ENCODE assay signal across 20 mouse cellular contexts in genomic region chr14:61223740-61224139, GRCm38 (mm10). TPM values are rescaled to one million over a fixed set of nuclear protein-coding genes. Genes with fewer than 3 reads are reported as not detected.
DNase-seq lines count a peak whose midpoint lies in the region; ATAC-seq and TF ChIP-seq lines count a peak whose summit lies in the region.
"Had no signal": no experiment of that assay in that cellular context is flagged by ENCODE, and none has a peak within 500 bp of the region (broad histone marks: within the 10 kb centered on the region; RNA-seq: fewer than 3 reads in every experiment).

No protein-coding gene starts in this region.

- no peak overlapping the region for H3K4me3 ChIP-seq in heart, embryonic 14.5 days (ENCODE audit: control insufficient read depth in 1 of 2, insufficient read depth in 1 of 2, low read depth in 1 of 2, low read length in 2 of 2)
- H3K4me3 ChIP-seq in heart, embryonic 11.5 days (ENCODE audit: low read depth, low read length): no peak overlapping the region
- H3K4me3 ChIP-seq in stomach, embryonic 15.5 days (replicated peaks): no peak overlapping the region
- no peak overlapping the region for H3K4me3 ChIP-seq in stomach, postnatal 0 days (ENCODE audit: low read depth, low read length)
- no peak overlapping the region for H3K4me3 ChIP-seq in intestine, embryonic 16.5 days (ENCODE audit: low read length)
- H3K4me3 ChIP-seq: hindbrain, embryonic 15.5 days; liver, embryonic 12.5 days; lung, embryonic 15.5 days; neural tube, embryonic 12.5 days had no signal

- TF ChIP-seq EP300 in stomach, postnatal 0 days (optimal IDR thresholded peaks at IDR 0.05): no peak

- no peak for TF ChIP-seq CTCF in stomach, postnatal 0 days (IDR thresholded peaks at IDR 0.05; ENCODE audit: low read depth)

- no peaks in the 10 kb centered on the region for H3K36me3 ChIP-seq in heart, embryonic 14.5 days (ENCODE audit: control insufficient read depth, insufficient read depth, low read length)
- H3K36me3 ChIP-seq in heart, embryonic 11.5 days (ENCODE audit: control insufficient read depth, insufficient read depth, low read length): no peaks in the 10 kb centered on the region
- no peaks in the 10 kb centered on the region for H3K36me3 ChIP-seq in stomach, embryonic 15.5 days
- no peaks in the 10 kb centered on the region for H3K36me3 ChIP-seq in stomach, postnatal 0 days (ENCODE audit: control insufficient read depth, insufficient read depth, low read length)
- no peaks in the 10 kb centered on the region for H3K36me3 ChIP-seq in intestine, embryonic 16.5 days (ENCODE audit: control insufficient read depth, insufficient read depth, low read length)
- H3K36me3 ChIP-seq: hindbrain, embryonic 15.5 days; liver, embryonic 12.5 days; lung, embryonic 15.5 days; neural tube, embryonic 12.5 days had no signal

- peaks cover 4 to 5% of the 10 kb centered on the region in 2 experiments; a peak in 3 of 4 replicates for H3K4me1 ChIP-seq in heart, embryonic 14.5 days (ENCODE audit: control insufficient read depth in 2 of 2, insufficient read depth in 2 of 2, low read length in 2 of 2)
- H3K4me1 ChIP-seq in heart, embryonic 11.5 days (ENCODE audit: control insufficient read depth, insufficient read depth, low read length): no peaks in the 10 kb centered on the region
- H3K4me1 ChIP-seq in stomach, embryonic 15.5 days: no peaks in the 10 kb centered on the region
- H3K4me1 ChIP-seq in stomach, postnatal 0 days (replicated peaks; ENCODE audit: control insufficient read depth, insufficient read depth): no peaks in the 10 kb centered on the region
- no peaks in the 10 kb centered on the region for H3K4me1 ChIP-seq in intestine, embryonic 16.5 days (ENCODE audit: control insufficient read depth, insufficient read depth, low read length)
- H3K4me1 ChIP-seq: hindbrain, embryonic 15.5 days; liver, embryonic 12.5 days; lung, embryonic 15.5 days; neural tube, embryonic 12.5 days had no signal

- ATAC-seq in heart, embryonic 14.5 days (ENCODE audit: insufficient number of reproducible peaks, insufficient read depth, low FRiP score, low read depth): no peak
- no peak for ATAC-seq in heart, embryonic 11.5 days (replicated peaks; ENCODE audit: insufficient number of reproducible peaks, low FRiP score, low TSS enrichment)
- no peak for ATAC-seq in stomach, embryonic 15.5 days (ENCODE audit: insufficient read depth, low FRiP score, low read depth)
- no peak for ATAC-seq in stomach, postnatal 0 days (ENCODE audit: low FRiP score, low TSS enrichment)
- ATAC-seq in granulocyte monocyte progenitor cell, adult 5-6 weeks (replicated peaks; ENCODE audit: poor library complexity, severe bottlenecking): no peak
- no peak for ATAC-seq in intestine, embryonic 16.5 days
- ATAC-seq: liver, embryonic 12.5 days had no signal

- no peak for DNase-seq in stomach, postnatal 0 days (ENCODE audit: low spot score)
- DNase-seq in forelimb bud, embryonic 11.5 days (ENCODE audit: low read depth, low spot score): peak; percentile 43
- peak; percentile 29 for DNase-seq in telencephalon, adult 2 months (ENCODE audit: low read depth, low spot score)
- DNase-seq: adrenal gland, adult 8-10 months; cerebellum, adult 11-12 months; gastrocnemius, postnatal 14 days; heart, postnatal 14 days; kidney, adult 11 months; right cerebral cortex, postnatal 25 days had no signal

- whole genome bisulfite sequencing in heart, embryonic 14.5 days: 31% methylated on average over 4 of the region's 4 CpGs
- WGBS in heart, embryonic 11.5 days (ENCODE audit: insufficient replicate concordance): 49% methylated on average over 4 of the region's 4 CpGs
- 66% methylated on average over 4 of the region's 4 CpGs for WGBS in stomach, embryonic 15.5 days
- 60% methylated on average over 4 of the region's 4 CpGs for WGBS in stomach, postnatal 0 days
- WGBS in intestine, embryonic 16.5 days: 64% methylated on average over 4 of the region's 4 CpGs

- no peaks in the 10 kb centered on the region for H3K27me3 ChIP-seq in heart, embryonic 14.5 days (ENCODE audit: control insufficient read depth, insufficient read depth, low read length)
- no peaks in the 10 kb centered on the region for H3K27me3 ChIP-seq in heart, embryonic 11.5 days (ENCODE audit: control insufficient read depth, insufficient read depth, low read length)
- no peaks in the 10 kb centered on the region for H3K27me3 ChIP-seq in stomach, embryonic 15.5 days (replicated peaks)
- H3K27me3 ChIP-seq in stomach, postnatal 0 days (ENCODE audit: control insufficient read depth, insufficient read depth, low read length): no peaks in the 10 kb centered on the region
- no peaks in the 10 kb centered on the region for H3K27me3 ChIP-seq in intestine, embryonic 16.5 days (replicated peaks; ENCODE audit: control insufficient read depth, insufficient read depth, low read length)
- H3K27me3 ChIP-seq: hindbrain, embryonic 15.5 days; liver, embryonic 12.5 days; lung, embryonic 15.5 days; neural tube, embryonic 12.5 days had no signal

- no peak overlapping the region for H3K9ac ChIP-seq in heart, embryonic 14.5 days (ENCODE audit: low read length)
- H3K9ac ChIP-seq in heart, embryonic 11.5 days (ENCODE audit: low read depth, low read length): no peak overlapping the region
- no peak overlapping the region for H3K9ac ChIP-seq in stomach, embryonic 15.5 days
- no peak overlapping the region for H3K9ac ChIP-seq in stomach, postnatal 0 days (ENCODE audit: low read length)
- no peak overlapping the region for H3K9ac ChIP-seq in intestine, embryonic 16.5 days (ENCODE audit: low read depth, low read length)
- H3K9ac ChIP-seq: hindbrain, embryonic 15.5 days; liver, embryonic 12.5 days; lung, embryonic 15.5 days; neural tube, embryonic 12.5 days had no signal

- H3K4me2 ChIP-seq in heart, embryonic 14.5 days (ENCODE audit: low read length): no peak overlapping the region
- no peak overlapping the region for H3K4me2 ChIP-seq in heart, embryonic 11.5 days
- no peak overlapping the region for H3K4me2 ChIP-seq in stomach, embryonic 15.5 days
- H3K4me2 ChIP-seq in stomach, postnatal 0 days (replicated peaks; ENCODE audit: low read depth): no peak overlapping the region
- H3K4me2 ChIP-seq in intestine, embryonic 16.5 days (ENCODE audit: low read depth, low read length): no peak overlapping the region
- H3K4me2 ChIP-seq: hindbrain, embryonic 15.5 days; liver, embryonic 12.5 days; lung, embryonic 15.5 days; neural tube, embryonic 12.5 days had no signal

- H3K27ac ChIP-seq in heart, embryonic 14.5 days (replicated peaks in 1 of 2; ENCODE audit: control insufficient read depth in 1 of 2, insufficient read depth in 1 of 2, low read depth in 2 of 2, low read length in 2 of 2): peak overlapping the region; percentile 24 to 40; a peak in 2 of 4 replicates
- H3K27ac ChIP-seq in heart, embryonic 11.5 days (ENCODE audit: low read depth, low read length): no peak overlapping the region
- peak overlapping the region; percentile 21; the same call in 1 of the 2 replicates for H3K27ac ChIP-seq in stomach, embryonic 15.5 days
- H3K27ac ChIP-seq in stomach, postnatal 0 days (replicated peaks): no peak overlapping the region
- no peak overlapping the region for H3K27ac ChIP-seq in intestine, embryonic 16.5 days (ENCODE audit: low read length)
- H3K27ac ChIP-seq: hindbrain, embryonic 15.5 days; kidney, postnatal 0 days; liver, embryonic 12.5 days; lung, embryonic 15.5 days; neural tube, embryonic 12.5 days had no signal

- no peaks in the 10 kb centered on the region for H3K9me3 ChIP-seq in heart, embryonic 14.5 days (ENCODE audit: control insufficient read depth, low read length)
- H3K9me3 ChIP-seq in heart, embryonic 11.5 days (replicated peaks; ENCODE audit: control insufficient read depth, low read length): no peaks in the 10 kb centered on the region
- no peaks in the 10 kb centered on the region for H3K9me3 ChIP-seq in stomach, embryonic 15.5 days
- H3K9me3 ChIP-seq in stomach, postnatal 0 days (ENCODE audit: control insufficient read depth, low read length): no peaks in the 10 kb centered on the region
- no peaks in the 10 kb centered on the region for H3K9me3 ChIP-seq in intestine, embryonic 16.5 days (ENCODE audit: control insufficient read depth, low read length)
- H3K9me3 ChIP-seq: liver, embryonic 12.5 days; lung, embryonic 15.5 days; neural tube, embryonic 12.5 days had no signal

RNA-seq across cellular contexts. Expression of gene Sgcg, which starts 34.5 kb away (rescaled TPM):
- 41.0 and 44.1 TPM in 2 replicates for polyA plus RNA-seq in heart, embryonic 14.5 days (2014; fragmentation: Nextera tagmentation; extraction: Ambion mirVana)
- 2.6 and 2.9 TPM in 2 replicates for polyA plus RNA-seq in heart, embryonic 11.5 days (2014; fragmentation: Nextera tagmentation; extraction: Ambion mirVana)
- 0.78 and 1.3 TPM in 2 replicates for polyA plus RNA-seq in stomach, embryonic 15.5 days (2015; fragmentation: Nextera tagmentation; extraction: Ambion mirVana)
- 2.4 and 2.9 TPM in 2 replicates for polyA plus RNA-seq in stomach, postnatal 0 days (2015; fragmentation: Nextera tagmentation; extraction: Ambion mirVana)
- not detected in 2 replicates for total RNA-seq in granulocyte monocyte progenitor cell, adult 5-6 weeks (2014; fragmentation: Nextera tagmentation)
- total RNA-seq in granulocyte monocyte progenitor cell, adult 5-6 weeks (2017): not detected in 2 replicates
- 1.7 and 1.8 TPM in 2 replicates for polyA plus RNA-seq in intestine, embryonic 16.5 days (2015; fragmentation: Nextera tagmentation; extraction: Ambion mirVana)
- total RNA-seq: left cerebral cortex, postnatal 25 days had no signal

Comparison
In these comparisons a context has a peak if more than half of its experiments do, and no peak if none do; other contexts are left out.
1. H3K27ac ChIP-seq: peak in heart, embryonic 14.5 days (2 of 2) and stomach, embryonic 15.5 days (single experiment); none in heart, embryonic 11.5 days (single experiment), stomach, postnatal 0 days (single experiment) and intestine, embryonic 16.5 days (single experiment).
2. RNA of gene Sgcg, which starts 34.5 kb away (polyA plus RNA-seq): 41.0 to 44.1 TPM in heart, embryonic 14.5 days; 2.4 to 2.9 TPM in stomach, postnatal 0 days, 2.6 to 2.9 TPM in heart, embryonic 11.5 days, 1.7 to 1.8 TPM in intestine, embryonic 16.5 days and 0.78 to 1.3 TPM in stomach, embryonic 15.5 days; every median in the first group is over 10 times any median in the second.